Mouse (Mus musculus) hematopoietic stem cell, adult 5-6 weeks (primary cell): ENCODE measurements around the gene Tom1l2. TPM values are rescaled to one million over a fixed set of nuclear protein-coding genes. Genes with fewer than 3 reads are reported as not detected.

Experiments
- ATAC-seq, 2 experiments: fragments of 125-278 bp in 1 of 2; replicated peaks in 1 of 2; 2 replicates each; pipeline ENCODE4 v1.8.0; 2016 to 2017; ENCODE audit warnings: inconsistent platforms in 2 of 2, mild to moderate bottlenecking in 2 of 2, moderate number of reproducible peaks in 2 of 2, low read depth in 1 of 2, moderate TSS enrichment in 1 of 2; ENCODE audit not compliant: low FRiP score in 2 of 2, poor library complexity in 2 of 2, severe bottlenecking in 2 of 2, insufficient read depth in 1 of 2, low TSS enrichment in 1 of 2
- total RNA-seq: library from RNA; stranded (forward); fragments of 172-1452, 232-1000 nt; gene quantifications from 2 replicates; pipeline ENCODE4 v1.2.3, GENCODE M21; 2017

Gene Tom1l2
- total RNA-seq, result 13.0 and 13.5 TPM in 2 replicates

DNA sequence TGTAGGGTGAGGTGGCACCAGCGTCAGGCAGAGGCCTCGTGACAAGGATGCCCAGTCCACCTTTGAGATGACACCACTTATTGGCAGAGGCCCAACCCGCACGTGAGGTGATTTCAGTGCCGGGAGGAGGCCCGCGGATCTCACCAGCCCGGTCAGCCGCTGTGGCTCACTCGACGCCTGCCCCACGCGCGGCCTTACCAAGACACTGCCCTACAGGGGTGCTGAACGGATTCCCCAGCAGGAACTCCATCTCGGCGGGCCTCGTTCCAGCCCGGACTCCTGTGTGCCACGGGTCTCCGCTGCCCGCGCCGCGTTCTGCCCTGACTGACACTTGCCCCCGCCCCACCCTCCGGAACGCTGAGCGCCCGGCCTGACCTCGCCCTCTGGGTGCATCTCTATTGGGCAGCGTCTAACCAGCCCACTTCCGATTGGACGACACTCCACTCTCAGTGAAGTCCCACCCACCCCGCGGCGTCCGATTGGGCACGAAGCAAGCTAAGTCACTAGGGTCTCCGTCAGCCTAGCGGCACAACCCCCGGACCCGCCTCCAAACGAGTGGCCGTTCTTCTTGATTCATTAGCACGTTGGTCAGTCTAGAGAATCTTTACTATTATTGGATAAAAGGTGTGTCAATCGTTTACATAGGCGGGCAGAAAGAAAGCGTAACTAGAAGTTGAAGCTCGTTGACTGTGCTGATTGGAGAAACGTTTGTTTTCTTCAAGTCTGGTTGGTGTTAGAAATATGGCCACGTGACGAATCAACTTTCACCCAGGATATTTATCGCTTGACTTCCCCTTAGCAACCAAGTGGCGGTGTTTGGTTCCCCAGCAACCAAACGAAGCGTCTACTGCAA lies at the start of gene Tom1l2, which contains the start of gene Drc3:
Gene Tom1l2, minus strand, starts transcription at position 347 of the 853 bp plus-strand sequence.
Gene Drc3, plus strand, starts transcription at position 771 of the 853 bp plus-strand sequence.
- peak; percentile 98 to 99 for ATAC-seq

DNA sequence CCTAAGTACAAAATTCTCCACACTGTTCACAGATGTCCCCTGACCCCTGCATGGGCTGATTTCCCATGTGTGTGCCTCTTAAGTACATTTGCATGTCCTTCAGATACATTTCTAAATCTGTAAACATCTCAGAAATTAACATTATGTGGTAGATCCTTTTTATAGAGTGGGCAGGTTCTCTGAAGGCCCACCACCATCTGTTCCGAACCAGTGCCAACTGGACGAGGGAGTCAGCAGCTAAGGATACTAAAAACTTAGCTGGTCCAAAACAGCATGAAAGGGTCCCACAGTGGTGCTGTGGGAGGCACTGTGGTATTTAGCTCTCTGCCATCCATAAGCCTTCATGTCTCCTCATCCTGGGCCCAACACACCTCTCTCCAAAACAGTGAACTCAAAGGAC lies 44.5 kb upstream of the Tom1l2 start:
- ATAC-seq, result no peak

DNA sequence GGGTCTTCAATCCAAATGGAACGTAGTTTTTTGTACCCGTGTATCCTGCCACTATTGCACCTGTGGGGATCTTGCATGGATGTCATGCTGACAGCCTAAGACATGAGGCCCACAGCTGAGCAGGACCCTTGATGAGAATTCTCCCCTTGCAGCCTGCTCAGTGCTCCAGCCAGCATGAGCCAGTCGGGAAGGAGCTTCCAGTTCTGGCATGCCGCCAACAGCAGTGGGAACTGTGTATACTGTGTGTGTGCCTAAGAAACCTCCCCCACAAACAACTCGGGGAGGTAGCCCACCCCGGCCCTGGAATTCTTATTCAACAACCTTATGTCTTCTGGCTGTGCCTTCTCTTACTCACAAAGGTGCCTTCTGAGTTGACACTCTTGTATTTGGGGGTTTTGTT lies 43.8 kb upstream of the Tom1l2 start:
- ATAC-seq, result no peak

DNA sequence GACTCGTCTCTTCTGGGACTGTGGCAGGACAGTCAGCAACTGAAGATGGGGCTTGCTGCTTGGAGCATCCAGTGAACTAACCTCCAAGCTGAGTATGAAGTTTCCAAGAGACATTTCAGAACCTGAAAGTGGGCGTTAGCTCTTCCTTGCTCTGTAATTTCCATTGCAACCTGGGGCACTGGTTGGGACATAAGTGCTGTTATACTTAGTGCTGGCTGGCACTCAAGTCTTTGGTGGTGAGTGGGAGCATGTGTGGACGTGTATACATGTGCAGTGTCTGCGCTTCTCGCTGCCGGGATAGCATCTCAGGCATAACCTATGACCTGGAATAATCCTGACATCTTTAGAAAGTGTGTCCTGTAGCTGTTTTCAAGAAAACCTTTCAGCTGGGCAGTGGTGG lies 38.6 kb upstream of the Tom1l2 start:
- ATAC-seq, result no peak

DNA sequence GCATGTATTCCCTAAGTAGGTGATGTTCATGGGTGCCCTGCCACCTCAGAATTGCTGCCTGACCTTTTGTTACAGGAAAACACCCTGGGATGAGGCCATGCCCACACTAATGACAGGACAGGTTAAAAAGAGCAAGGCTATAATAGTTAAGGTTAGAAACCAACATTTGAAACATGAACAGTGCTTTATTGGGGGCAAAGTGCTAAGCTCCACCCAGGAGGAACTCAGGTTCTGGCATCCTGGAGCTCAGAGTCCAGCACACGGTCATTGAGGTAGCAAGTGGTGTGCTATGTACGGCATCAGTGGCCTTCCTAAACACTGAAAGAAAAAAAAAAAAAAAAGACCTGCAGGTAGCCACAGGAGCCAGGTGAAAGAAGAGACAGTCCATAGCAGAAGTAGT lies 35.2 kb upstream of the Tom1l2 start:
- no peak for ATAC-seq

DNA sequence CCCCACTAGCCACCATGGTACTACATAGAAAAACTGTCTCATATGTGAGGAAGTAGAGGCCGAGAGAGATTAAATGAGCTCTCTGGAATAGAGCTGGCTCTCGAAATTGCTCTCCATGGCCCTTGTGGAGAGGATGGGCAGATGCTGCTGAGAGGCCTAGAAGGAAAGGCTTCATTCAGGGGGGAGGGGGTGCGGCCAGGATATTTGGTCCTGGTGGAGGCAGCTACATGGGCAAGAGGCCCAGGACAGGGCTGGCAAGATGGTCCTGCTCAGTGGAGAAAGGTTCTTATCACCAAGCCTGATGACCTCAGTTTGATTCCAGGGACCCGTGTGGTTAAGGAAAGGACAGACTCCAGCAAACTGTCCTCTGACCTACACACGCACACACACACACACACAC lies 33.2 kb upstream of the Tom1l2 start:
- no peak for ATAC-seq

DNA sequence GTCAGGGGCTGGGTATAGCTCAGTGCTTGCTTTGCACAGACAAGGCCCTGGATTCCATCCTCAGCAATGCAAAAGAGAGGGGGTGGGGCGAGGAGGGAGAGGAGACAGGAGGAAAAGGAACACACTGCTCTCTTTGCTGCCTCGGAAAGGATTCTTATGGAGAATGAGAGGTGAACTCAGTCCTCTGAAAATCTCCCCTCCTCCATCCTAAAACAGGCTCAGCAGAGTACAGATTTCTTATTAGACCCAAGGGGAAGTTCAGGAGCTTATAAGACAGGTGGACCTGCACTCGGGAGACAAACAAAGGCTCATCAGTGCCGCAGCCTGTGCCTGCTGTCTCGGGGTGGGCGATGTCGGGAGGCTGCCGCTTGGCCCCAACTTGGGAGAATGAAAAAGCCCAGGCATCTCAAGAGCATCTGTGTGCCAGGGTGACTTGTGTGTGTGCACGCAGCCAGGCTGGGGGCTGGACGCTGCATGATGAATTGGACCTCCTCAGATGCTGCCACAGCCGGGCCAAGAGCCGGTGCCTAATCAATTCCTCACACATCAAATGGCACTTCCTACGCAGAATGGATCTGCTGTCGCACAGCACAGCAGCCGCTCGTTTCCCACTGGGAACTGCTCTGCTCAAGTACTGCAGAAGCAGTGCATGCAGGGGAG lies 32.2 kb upstream of the Tom1l2 start:
- ATAC-seq, result no peak

DNA sequence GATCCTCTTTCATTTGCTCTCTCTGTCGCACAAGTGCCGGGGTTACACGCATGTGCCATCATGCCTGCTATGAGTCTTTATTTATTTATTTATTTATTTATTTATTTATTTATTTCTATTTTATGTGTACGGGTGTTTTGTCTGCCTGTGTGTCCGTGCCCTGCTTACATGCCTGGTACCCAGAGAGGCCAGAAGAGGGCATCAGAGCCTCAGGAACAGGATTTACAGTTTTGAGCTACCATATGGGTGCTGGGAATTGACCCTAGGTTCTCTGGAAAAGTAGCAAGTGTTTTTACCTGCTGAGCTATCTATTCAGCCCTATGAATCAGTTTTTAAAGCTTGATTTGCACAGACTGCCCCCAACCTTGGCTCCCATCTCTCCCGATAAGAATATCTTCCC lies 30.8 kb upstream of the Tom1l2 start:
- no peak for ATAC-seq

DNA sequence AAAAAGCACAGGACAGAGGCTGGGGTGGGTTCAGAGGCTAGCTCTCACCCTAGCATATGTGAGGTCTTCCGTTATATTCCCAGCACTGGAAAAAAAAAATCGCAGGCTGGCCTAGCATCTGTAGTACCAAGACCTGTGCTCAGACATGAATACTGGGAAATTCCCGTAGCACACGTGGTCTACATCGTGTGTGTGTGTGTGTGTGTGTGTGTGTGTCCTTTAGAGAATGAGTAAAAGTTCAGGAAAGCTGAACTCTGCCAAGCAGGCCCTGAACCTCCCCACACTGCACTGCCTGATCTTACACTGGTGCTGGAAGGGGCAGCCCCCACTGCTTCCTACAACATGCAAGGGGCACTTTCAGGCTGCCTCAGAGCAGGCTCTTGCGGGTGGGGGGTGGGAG lies 21.8 kb upstream of the Tom1l2 start:
- no peak for ATAC-seq

DNA sequence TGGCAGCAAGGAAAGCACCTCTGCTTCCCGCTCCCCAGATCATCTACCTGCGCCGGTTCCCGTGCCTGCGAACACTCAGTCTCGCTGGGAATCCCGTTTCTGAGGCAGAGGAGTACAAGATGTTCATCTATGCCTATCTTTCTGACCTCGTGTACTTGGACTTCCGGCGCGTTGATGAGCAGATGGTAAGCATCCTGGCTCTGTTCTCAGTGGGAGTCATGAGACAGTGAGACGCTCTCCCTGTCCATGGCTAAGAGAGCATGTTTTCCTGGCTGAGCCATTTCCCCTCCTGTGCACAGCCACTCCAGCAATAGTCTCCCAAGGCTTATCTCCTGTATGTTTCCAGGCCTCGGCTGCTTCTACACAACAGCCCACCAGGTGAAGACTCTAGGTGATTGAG lies 17.7 kb upstream of the Tom1l2 start:
- no peak for ATAC-seq

DNA sequence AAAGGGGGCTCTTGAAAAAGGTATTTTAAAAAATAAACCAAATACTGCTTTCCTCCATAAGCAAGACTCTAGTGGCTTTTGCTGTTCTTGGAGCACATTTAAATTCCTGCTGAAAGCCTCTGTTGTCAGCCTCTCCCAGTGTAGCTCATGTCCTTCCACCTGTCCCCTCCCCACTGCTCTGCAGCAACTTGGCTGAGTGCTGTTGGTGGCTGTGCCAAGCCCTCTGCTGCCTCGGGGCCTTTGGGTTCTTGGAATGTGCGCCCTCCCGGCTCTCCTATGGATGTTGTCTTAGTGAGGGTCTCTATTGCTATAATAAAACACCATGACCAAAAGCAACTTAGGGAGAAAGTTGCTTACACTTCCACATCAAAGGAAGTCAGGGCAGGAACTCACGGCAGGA lies 16.7 kb upstream of the Tom1l2 start:
- ATAC-seq, result no peak

DNA sequence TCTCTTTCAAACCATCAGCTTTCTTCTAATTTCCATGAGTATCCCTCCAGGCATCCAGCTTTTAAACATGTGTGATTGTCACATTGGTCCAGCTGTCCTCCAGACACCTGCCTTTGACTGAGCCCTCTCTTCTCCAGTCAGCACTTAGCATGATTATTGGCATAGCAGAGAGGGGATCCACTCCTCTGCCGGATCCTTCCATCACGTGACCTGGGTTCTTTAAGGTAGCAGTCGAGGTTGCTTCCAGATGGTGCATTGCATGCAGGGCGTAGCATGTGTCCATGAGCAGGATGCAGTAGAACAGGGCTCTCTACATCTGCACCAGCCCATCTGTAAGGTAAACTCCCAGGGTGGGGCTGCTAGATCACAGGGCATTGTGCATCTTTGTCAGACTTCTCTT lies 16.2 kb upstream of the Tom1l2 start:
- no peak for ATAC-seq

DNA sequence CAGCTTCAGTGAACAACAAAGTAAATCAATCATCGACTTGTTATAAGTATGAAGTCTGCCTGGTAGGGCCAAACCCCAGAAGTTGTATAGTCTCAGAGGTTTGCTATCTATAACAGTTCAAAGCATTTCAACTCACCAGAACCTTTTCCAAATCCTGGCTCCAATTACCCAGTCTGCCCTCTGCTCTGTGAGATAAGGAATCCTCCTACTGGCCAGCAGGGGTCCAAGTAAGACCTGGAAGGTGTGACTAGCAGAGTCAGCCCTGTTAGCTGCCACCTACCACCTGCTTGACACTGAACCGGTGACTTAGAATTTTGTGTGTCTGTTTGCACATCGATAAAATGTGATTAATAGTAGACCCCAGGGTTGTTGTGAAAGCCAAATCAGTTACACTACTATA lies 14.6 kb upstream of the Tom1l2 start:
- ATAC-seq, result no peak

DNA sequence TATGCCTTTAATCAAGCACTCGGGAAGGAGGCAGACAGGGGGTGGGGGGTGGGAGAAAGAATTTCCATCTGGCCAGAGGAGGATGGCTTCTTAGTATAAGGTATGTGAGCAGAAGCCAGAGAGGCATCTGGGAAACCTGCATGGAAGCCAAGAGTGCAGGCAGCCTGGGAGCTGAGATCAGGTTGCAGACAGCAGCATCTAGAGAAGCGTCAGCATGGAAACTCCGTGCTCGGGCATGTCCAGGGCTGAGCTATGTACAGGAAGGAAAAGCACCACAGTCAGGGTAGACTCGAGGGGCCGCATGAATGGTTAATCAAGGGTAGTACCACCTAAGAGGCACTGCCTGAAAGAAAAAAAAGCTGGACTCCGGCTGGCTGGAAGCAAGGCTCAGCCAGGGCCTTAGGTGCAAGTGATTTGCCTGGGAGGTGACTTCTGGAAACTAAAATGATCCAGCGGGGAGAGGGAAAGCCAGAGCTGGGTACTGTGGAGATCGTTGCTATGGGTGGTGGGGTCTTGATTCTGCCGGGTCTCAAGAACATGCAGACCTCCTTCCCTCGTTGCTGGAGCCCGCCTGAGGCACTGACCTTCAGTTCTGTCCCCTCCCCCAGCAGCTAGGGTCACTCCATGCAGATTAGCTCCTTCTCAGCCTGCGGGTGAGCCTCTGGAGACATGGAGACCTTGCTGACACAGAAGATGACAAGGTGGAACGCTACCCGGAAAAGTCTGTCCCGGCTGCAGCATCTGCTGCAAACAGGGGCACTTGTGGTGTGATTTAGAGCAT lies 13.7 kb upstream of the Tom1l2 start:
- no peak for ATAC-seq

DNA sequence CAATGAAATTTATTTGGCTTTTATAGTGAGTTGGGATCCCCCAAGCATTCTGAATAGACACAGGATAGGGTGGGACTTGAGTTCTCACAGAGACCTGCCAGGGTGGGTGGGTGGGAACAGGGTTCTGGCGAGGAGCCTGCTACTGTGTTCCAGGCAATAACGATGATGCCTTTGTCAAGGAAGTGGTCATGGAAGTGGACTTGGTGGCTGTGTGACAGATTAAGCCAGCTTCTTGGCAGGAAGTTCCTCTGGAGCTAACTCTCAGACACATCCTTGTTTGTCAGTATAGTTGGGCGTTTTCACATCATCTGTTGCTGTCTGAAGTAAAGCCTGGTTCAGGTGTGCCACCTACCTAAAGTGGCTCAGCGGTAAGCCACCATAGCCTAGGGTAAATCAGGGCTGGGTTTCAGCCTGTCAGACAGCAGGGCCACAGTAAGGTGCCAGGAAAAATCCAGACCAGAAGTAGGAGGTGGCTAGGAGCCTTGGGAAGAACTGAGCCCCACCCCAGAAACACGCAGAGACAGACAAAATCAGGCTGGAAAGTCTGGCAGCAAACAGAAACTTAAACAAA lies 8.0 kb upstream of the Tom1l2 start:
- no peak for ATAC-seq

DNA sequence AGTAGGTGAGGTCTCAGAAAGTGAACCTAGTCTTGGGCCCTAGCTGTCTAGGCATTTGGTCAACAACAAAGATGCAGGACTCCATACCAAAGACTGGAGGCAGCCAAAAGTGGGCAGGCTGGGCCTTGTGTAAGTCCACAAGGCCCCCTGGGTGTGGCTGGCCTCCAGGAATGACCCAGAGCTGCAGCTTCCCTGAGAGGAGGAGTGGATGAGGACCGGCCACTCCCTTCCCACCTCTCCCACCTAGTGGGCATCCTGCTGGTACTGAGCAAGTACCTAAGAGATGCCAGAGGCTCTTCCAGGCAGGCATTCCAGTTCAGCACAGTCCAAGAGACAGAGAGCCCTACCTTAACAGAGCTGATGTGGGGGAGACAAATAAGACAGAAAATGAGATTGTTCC lies 7.2 kb upstream of the Tom1l2 start:
- ATAC-seq, result no peak

DNA sequence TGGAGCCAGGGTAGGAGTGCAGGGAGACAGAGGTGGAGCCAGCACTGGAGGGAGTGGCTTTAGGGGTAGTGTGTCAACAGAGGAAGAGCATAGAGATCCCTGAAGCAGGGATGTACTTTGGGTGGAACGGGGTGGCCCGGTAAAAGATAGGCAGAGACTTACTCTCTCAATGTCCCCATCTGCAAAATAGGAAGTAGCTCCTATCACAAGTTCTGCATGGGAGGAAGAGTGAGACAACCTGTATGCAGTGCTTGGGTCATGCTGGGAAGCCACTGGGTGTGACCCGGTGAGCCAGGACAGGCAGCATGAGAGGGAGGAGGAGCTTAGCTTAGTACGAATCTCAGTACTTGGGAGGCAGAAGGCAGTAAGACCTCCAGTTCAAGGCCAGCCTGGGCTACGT lies 6.4 kb upstream of the Tom1l2 start:
- 0 out of 4 replicates have a peak, but pooled peaks of 1 of the 2 experiments have one; percentile 12 for ATAC-seq

DNA sequence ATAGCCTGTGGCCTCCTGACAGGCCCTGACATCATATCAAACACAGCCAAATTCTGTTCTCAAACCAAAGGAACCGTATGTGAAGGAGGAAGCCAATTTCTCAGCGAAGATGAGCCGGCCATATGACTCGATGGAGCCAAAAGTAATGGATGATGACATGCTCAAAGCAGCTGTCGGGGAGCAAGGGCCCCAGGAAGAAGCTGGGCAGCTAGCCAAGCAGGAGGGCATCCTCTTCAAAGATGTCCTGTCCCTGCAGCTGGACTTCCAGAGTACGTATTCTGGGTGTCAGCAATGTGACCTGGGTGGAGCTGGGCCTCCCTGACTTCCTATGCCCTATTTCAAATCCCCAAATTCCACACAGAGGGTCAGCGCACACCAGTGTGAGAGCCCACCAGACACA lies 5.8 kb upstream of the Tom1l2 start:
- ATAC-seq, result no peak
